30 mouse cellular contexts compared by ENCODE assay signal in the genomic region with DNA sequence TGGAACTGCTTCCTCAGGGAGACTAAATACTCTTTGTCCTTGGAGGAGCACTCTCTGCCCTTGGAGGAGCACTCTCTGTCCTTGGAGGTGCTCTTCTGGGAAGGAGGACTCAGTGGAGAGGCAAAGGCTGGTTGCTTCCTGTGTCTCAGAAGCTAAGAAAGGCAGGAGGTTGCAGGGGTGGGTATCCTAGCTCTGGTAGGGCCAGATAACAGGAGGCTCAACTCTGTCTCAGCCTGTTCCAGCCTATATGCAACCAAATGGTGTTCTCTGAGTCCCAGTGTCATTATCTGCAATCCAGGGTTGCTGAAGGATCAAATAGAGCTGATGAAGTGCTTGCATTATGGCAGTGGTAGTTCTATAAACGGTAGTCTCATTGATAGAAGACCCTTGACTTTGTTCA. TPM values are rescaled to one million over a fixed set of nuclear protein-coding genes. Genes with fewer than 3 reads are reported as not detected.
DNase-seq lines count a peak whose midpoint lies in the region; ATAC-seq lines count a peak whose summit lies in the region.
"Had no signal": no experiment of that assay in that cellular context is flagged by ENCODE, and none has a peak within 500 bp of the region (broad histone marks: within the 10 kb centered on the region; RNA-seq: fewer than 3 reads in every experiment).

No protein-coding gene starts in this region.

- H3K4me1 ChIP-seq in liver, embryonic 11.5 days (replicated peaks; ENCODE audit: control insufficient read depth, insufficient read depth, low read length): no peaks in the 10 kb centered on the region
- H3K4me1 ChIP-seq in liver, embryonic 13.5 days (replicated peaks): peaks cover 11% of the 10 kb centered on the region
- no peaks in the 10 kb centered on the region for H3K4me1 ChIP-seq in liver, embryonic 16.5 days (ENCODE audit: control insufficient read depth, low read depth, low read length)
- H3K4me1 ChIP-seq: embryonic facial prominence, embryonic 12.5 days; embryonic facial prominence, embryonic 15.5 days; heart, embryonic 15.5 days had no signal

- no peak for DNase-seq in liver, embryonic 11.5 days (ENCODE audit: low spot score)
- no peak for DNase-seq in liver
- DNase-seq in liver, embryonic 13.5 days: peak; percentile 20
- DNase-seq in neural tube, embryonic 10.5 days (ENCODE audit: extremely low spot score, low spot score): no peak
- no peak for DNase-seq in right cerebral cortex, postnatal 10 days (ENCODE audit: low spot score in 2 of 2)
- DNase-seq in retina, postnatal 1 day: no peak
- DNase-seq: adrenal gland, adult 2 months; adrenal gland, postnatal 14 days; cerebellum, adult 18-20 months; cerebellum, adult 9-11 months; cerebellum, postnatal 25 days; gastrocnemius, postnatal 25 days; heart, adult 18-20 months; heart, postnatal 10 days; heart, postnatal 36 days had no signal

- ATAC-seq in liver, embryonic 11.5 days (replicated peaks; ENCODE audit: low FRiP score): peak; percentile 91
- peak; percentile 85 for ATAC-seq in liver, embryonic 13.5 days (ENCODE audit: low read depth)
- peak; percentile 67 for ATAC-seq in liver, embryonic 16.5 days (ENCODE audit: low read depth)
- ATAC-seq in megakaryocyte-erythroid progenitor cell, adult 5-6 weeks (replicated peaks; ENCODE audit: low FRiP score, low TSS enrichment, poor library complexity, severe bottlenecking): peak; percentile 81
- ATAC-seq: forebrain, embryonic 15.5 days; hindbrain, embryonic 16.5 days had no signal

- no peaks in the 10 kb centered on the region for H3K36me3 ChIP-seq in liver, embryonic 11.5 days (ENCODE audit: control insufficient read depth, insufficient read depth, low read length)
- no peaks in the 10 kb centered on the region for H3K36me3 ChIP-seq in liver, embryonic 13.5 days
- no peaks in the 10 kb centered on the region for H3K36me3 ChIP-seq in liver, embryonic 16.5 days (ENCODE audit: control insufficient read depth, insufficient read depth)
- H3K36me3 ChIP-seq: embryonic facial prominence, embryonic 12.5 days; embryonic facial prominence, embryonic 15.5 days; forebrain, embryonic 12.5 days; forebrain, embryonic 15.5 days; heart, embryonic 12.5 days; heart, embryonic 15.5 days; hindbrain, embryonic 10.5 days; hindbrain, embryonic 13.5 days had no signal

- no peak overlapping the region for H3K9ac ChIP-seq in liver, embryonic 11.5 days (ENCODE audit: low read depth, low read length)
- no peak overlapping the region for H3K9ac ChIP-seq in liver, embryonic 13.5 days
- H3K9ac ChIP-seq in liver, embryonic 16.5 days (ENCODE audit: low read depth, low read length): no peak overlapping the region
- H3K9ac ChIP-seq: embryonic facial prominence, embryonic 12.5 days; embryonic facial prominence, embryonic 15.5 days; forebrain, embryonic 12.5 days; forebrain, embryonic 15.5 days; heart, embryonic 12.5 days; heart, embryonic 15.5 days; hindbrain, embryonic 13.5 days had no signal

- H3K27me3 ChIP-seq in liver, embryonic 11.5 days (replicated peaks; ENCODE audit: control insufficient read depth, insufficient read depth, low read length): no peaks in the 10 kb centered on the region
- no peaks in the 10 kb centered on the region for H3K27me3 ChIP-seq in liver, embryonic 13.5 days
- no peaks in the 10 kb centered on the region for H3K27me3 ChIP-seq in liver, embryonic 16.5 days (ENCODE audit: control insufficient read depth, insufficient read depth, low read depth, low read length)
- H3K27me3 ChIP-seq: embryonic facial prominence, embryonic 12.5 days; embryonic facial prominence, embryonic 15.5 days; forebrain, embryonic 15.5 days; heart, embryonic 12.5 days; hindbrain, embryonic 13.5 days had no signal

- H3K27ac ChIP-seq in liver, embryonic 11.5 days (ENCODE audit: low read depth, low read length): no peak overlapping the region
- no peak overlapping the region for H3K27ac ChIP-seq in liver, embryonic 13.5 days
- H3K27ac ChIP-seq in liver, embryonic 16.5 days (ENCODE audit: low read length): no peak overlapping the region
- H3K27ac ChIP-seq: embryonic facial prominence, embryonic 12.5 days; embryonic facial prominence, embryonic 15.5 days; forebrain, embryonic 12.5 days; forebrain, embryonic 15.5 days; heart, embryonic 15.5 days; hindbrain, embryonic 10.5 days; hindbrain, embryonic 13.5 days had no signal

- WGBS in liver, embryonic 11.5 days: 63% methylated on average over 1 of the region's 1 CpGs
- WGBS in liver, embryonic 13.5 days (ENCODE audit: insufficient replicate concordance): 24% methylated on average over 1 of the region's 1 CpGs
- WGBS in liver, embryonic 16.5 days (ENCODE audit: insufficient replicate concordance): 22% methylated on average over 1 of the region's 1 CpGs

- no peak overlapping the region for H3K4me2 ChIP-seq in liver, embryonic 11.5 days
- H3K4me2 ChIP-seq in liver, embryonic 13.5 days: no peak overlapping the region
- no peak overlapping the region for H3K4me2 ChIP-seq in liver, embryonic 16.5 days (ENCODE audit: low read depth, low read length)
- H3K4me2 ChIP-seq: embryonic facial prominence, embryonic 12.5 days; embryonic facial prominence, embryonic 15.5 days; forebrain, embryonic 12.5 days; forebrain, embryonic 15.5 days; heart, embryonic 12.5 days; heart, embryonic 15.5 days; hindbrain, embryonic 13.5 days had no signal

- H3K9me3 ChIP-seq in liver, embryonic 11.5 days (ENCODE audit: control insufficient read depth, low read length): no peaks in the 10 kb centered on the region
- no peaks in the 10 kb centered on the region for H3K9me3 ChIP-seq in liver, embryonic 13.5 days (replicated peaks)
- H3K9me3 ChIP-seq in liver, embryonic 16.5 days (replicated peaks; ENCODE audit: control insufficient read depth, low read length): no peaks in the 10 kb centered on the region
- H3K9me3 ChIP-seq: embryonic facial prominence, embryonic 12.5 days; embryonic facial prominence, embryonic 15.5 days; forebrain, embryonic 12.5 days; forebrain, embryonic 15.5 days; heart, embryonic 12.5 days; heart, embryonic 15.5 days; hindbrain, embryonic 10.5 days; hindbrain, embryonic 13.5 days had no signal

- no peak overlapping the region for H3K4me3 ChIP-seq in liver, embryonic 11.5 days (ENCODE audit: low read depth, low read length)
- H3K4me3 ChIP-seq in liver, embryonic 13.5 days (replicated peaks): no peak overlapping the region
- H3K4me3 ChIP-seq in liver, embryonic 16.5 days (ENCODE audit: low read depth, low read length): no peak overlapping the region
- H3K4me3 ChIP-seq: embryonic facial prominence, embryonic 12.5 days; embryonic facial prominence, embryonic 15.5 days; forebrain, embryonic 12.5 days; forebrain, embryonic 15.5 days; heart, embryonic 12.5 days; heart, embryonic 15.5 days; hindbrain, embryonic 10.5 days; hindbrain, embryonic 13.5 days had no signal

RNA-seq across cellular contexts. Expression of a gene that starts 17.8 kb away (rescaled TPM):
- polyA plus RNA-seq in liver, embryonic 11.5 days (2014; fragmentation: Nextera tagmentation; extraction: Ambion mirVana): not detected in 2 replicates
- not detected in 2 replicates for polyA plus RNA-seq in liver, embryonic 13.5 days (2015; fragmentation: Nextera tagmentation; extraction: Ambion mirVana)
- polyA plus RNA-seq in liver, embryonic 16.5 days (2015; fragmentation: Nextera tagmentation; extraction: Ambion mirVana): not detected in 2 replicates
- 1.9 TPM in 1 of 2 replicates, not detected in the other for total RNA-seq in megakaryocyte-erythroid progenitor cell, adult 5-6 weeks (2014; fragmentation: Nextera tagmentation)
- not detected in 2 replicates for total RNA-seq in megakaryocyte-erythroid progenitor cell, adult 5-6 weeks (2017)
- total RNA-seq: adrenal gland, adult 2 months; adrenal gland, postnatal 14 days; adrenal gland, postnatal 4 days; common myeloid progenitor, adult 5-6 weeks; gastrocnemius, adult 8-10 months; gastrocnemius, postnatal 25 days; heart, postnatal 10 days; heart, postnatal 36 days had no signal
- polyA plus RNA-seq: forebrain, embryonic 12.5 days; forebrain, embryonic 15.5 days; heart, embryonic 12.5 days; hindbrain, embryonic 10.5 days; hindbrain, embryonic 13.5 days; hindbrain, embryonic 16.5 days had no signal

RNA-seq across cellular contexts. Expression of a gene that starts 25.9 kb away (rescaled TPM):
- polyA plus RNA-seq in liver, embryonic 11.5 days (2014; fragmentation: Nextera tagmentation; extraction: Ambion mirVana): not detected in 2 replicates
- 0.05 and 0.06 TPM in 2 replicates for polyA plus RNA-seq in liver, embryonic 13.5 days (2015; fragmentation: Nextera tagmentation; extraction: Ambion mirVana)
- polyA plus RNA-seq in liver, embryonic 16.5 days (2015; fragmentation: Nextera tagmentation; extraction: Ambion mirVana): 0.04 TPM in 1 of 2 replicates, not detected in the other
- not detected in 2 replicates for total RNA-seq in megakaryocyte-erythroid progenitor cell, adult 5-6 weeks (2014; fragmentation: Nextera tagmentation)
- total RNA-seq in megakaryocyte-erythroid progenitor cell, adult 5-6 weeks (2017): not detected in 2 replicates
- total RNA-seq: adrenal gland, adult 2 months; adrenal gland, postnatal 14 days; common myeloid progenitor, adult 5-6 weeks; gastrocnemius, adult 8-10 months; gastrocnemius, postnatal 25 days; heart, adult 18-20 months; heart, postnatal 36 days had no signal
- polyA plus RNA-seq: gonadal fat pad, adult 2 months; heart, embryonic 12.5 days had no signal
